Comparison of ENCODE assay signal across 9 mouse cellular contexts in the genomic region with DNA sequence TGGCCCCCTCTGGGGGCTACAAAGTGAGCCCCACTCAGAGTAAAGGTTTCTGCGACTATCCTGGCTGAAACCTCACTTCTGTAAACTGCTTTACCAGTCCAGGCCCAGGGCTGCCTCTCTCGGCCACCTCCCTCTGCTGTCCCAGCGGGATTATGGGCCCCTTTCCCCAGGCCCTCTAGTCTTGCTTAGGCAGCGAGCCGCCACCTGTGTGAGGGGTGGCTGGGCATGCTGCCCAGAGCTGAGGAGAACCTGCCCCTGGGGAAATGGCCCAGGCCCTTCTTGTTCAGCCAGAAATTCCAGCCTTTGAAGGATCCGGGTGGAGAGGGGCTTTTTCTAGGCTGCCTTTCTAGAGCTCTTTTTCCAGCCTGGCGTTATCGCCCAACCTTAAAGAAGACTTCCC. TPM values are rescaled to one million over a fixed set of nuclear protein-coding genes. Genes with fewer than 3 reads are reported as not detected.
A peak's percentile ranks its signal among the peaks of the same experiment; 100 is the strongest.
DNase-seq lines count a peak whose midpoint lies in the region; TF ChIP-seq lines count a peak whose summit lies in the region.
"Had no signal": no experiment of that assay in that cellular context is flagged by ENCODE, and none has a peak within 500 bp of the region (broad histone marks: within the 10 kb centered on the region; RNA-seq: fewer than 3 reads in every experiment).

No protein-coding gene starts in this region.

- no peak for DNase-seq in heart, embryonic 10.5 days (ENCODE audit: low spot score)
- DNase-seq in heart, adult 18-20 months: no peak
- peak; percentile 34 for DNase-seq in NIH3T3 (ENCODE audit: low read depth)
- peak; percentile 61 for DNase-seq in kidney, adult 2 months
- peak; percentile 42 for DNase-seq in lung, postnatal 10 days
- DNase-seq in layer of hippocampus, adult 18-20 months (ENCODE audit: low spot score in 2 of 2): no peak
- DNase-seq in cerebellum, adult 9-10 months: no peak
- DNase-seq in thymus, postnatal 10 days (ENCODE audit: low spot score in 2 of 2): no peak
- DNase-seq: cerebellum, adult 2 months had no signal

- no peak overlapping the region for H3K4me3 ChIP-seq in heart, embryonic 10.5 days
- H3K4me3 ChIP-seq in kidney, adult 2 months (ENCODE audit: insufficient read depth, low read depth, low read length): no peak overlapping the region

- H3K9me3 ChIP-seq in heart, embryonic 10.5 days: no peaks in the 10 kb centered on the region

- WGBS in heart, embryonic 10.5 days: 52% methylated on average over 8 of the region's 8 CpGs
- WGBS in kidney, adult 2 months: 48% methylated on average over 8 of the region's 8 CpGs

- TF ChIP-seq POLR2A in kidney, adult 2 months (IDR thresholded peaks at IDR 0.05; ENCODE audit: low read depth, low read length): no peak

- H3K4me1 ChIP-seq in heart, embryonic 10.5 days: peaks cover 38% of the 10 kb centered on the region
- H3K4me1 ChIP-seq in kidney, adult 2 months (ENCODE audit: control insufficient read depth, insufficient read depth, low read length): no peaks in the 10 kb centered on the region

- peaks cover 15% of the 10 kb centered on the region; the same call in 1 of the 2 replicates for H3K27me3 ChIP-seq in heart, embryonic 10.5 days (ENCODE audit: insufficient read depth, poor library complexity, severe bottlenecking)
- H3K27me3 ChIP-seq in kidney, adult 2 months (replicated peaks; ENCODE audit: control insufficient read depth, insufficient read depth, low read length): no peaks in the 10 kb centered on the region

- H3K27ac ChIP-seq in heart, embryonic 10.5 days: 0 out of 2 replicates have a peak overlapping the region, but pooled peaks have one; percentile 62
- H3K27ac ChIP-seq in kidney, adult 2 months (ENCODE audit: insufficient read depth, low read depth, low read length): peak overlapping the region; percentile 36; the same call in 1 of the 2 replicates

- no peaks in the 10 kb centered on the region for H3K36me3 ChIP-seq in heart, embryonic 10.5 days
- no peaks in the 10 kb centered on the region for H3K36me3 ChIP-seq in kidney, adult 2 months (ENCODE audit: control insufficient read depth, insufficient read depth, low read length)

- TF ChIP-seq CTCF in kidney, adult 2 months (conservative IDR thresholded peaks at IDR 0.05; ENCODE audit: insufficient read depth, insufficient read length, low read depth, low read length): no peak

RNA-seq across cellular contexts. Expression of gene Tob1, which starts 35.6 kb away (rescaled TPM):
- polyA plus RNA-seq in heart, embryonic 10.5 days (2016; fragmentation: Nextera tagmentation; extraction: Ambion mirVana): 18.5 and 21.7 TPM in 2 replicates
- 10 to 100 TPM; 47.5 to 50.4 TPM for total RNA-seq in heart, adult 18-20 months (2021)
- polyA plus RNA-seq in kidney, adult 2 months (2012; rRNA removed): 45.0 and 54.8 TPM in 2 replicates
- total RNA-seq in layer of hippocampus, adult 18-20 months (2021): 10 to 100 TPM; 46.3 to 48.6 TPM

Comparison
In these comparisons a context has a peak if more than half of its experiments do, and no peak if none do; other contexts are left out.
1. DNase-seq: peak in NIH3T3 (single experiment), kidney, adult 2 months (single experiment) and lung, postnatal 10 days (single experiment); none in heart, embryonic 10.5 days (single experiment), heart, adult 18-20 months (0 of 2), layer of hippocampus, adult 18-20 months (0 of 2), cerebellum, adult 9-10 months (single experiment) and thymus, postnatal 10 days (0 of 2).